Mouse (Mus musculus): ENCODE results near the gene Ptn. TPM values are rescaled to one million over a fixed set of nuclear protein-coding genes. Genes with fewer than 3 reads are reported as not detected.
"Not testable (repeated sequence)": the region's sequence is repeated elsewhere in the genome, so short reads cannot be mapped to it uniquely, and the experiment has no call there.

The Ptn gene
- polyA plus RNA-seq, 1 experiment from 2014 or later, result 597 TPM

DNA sequence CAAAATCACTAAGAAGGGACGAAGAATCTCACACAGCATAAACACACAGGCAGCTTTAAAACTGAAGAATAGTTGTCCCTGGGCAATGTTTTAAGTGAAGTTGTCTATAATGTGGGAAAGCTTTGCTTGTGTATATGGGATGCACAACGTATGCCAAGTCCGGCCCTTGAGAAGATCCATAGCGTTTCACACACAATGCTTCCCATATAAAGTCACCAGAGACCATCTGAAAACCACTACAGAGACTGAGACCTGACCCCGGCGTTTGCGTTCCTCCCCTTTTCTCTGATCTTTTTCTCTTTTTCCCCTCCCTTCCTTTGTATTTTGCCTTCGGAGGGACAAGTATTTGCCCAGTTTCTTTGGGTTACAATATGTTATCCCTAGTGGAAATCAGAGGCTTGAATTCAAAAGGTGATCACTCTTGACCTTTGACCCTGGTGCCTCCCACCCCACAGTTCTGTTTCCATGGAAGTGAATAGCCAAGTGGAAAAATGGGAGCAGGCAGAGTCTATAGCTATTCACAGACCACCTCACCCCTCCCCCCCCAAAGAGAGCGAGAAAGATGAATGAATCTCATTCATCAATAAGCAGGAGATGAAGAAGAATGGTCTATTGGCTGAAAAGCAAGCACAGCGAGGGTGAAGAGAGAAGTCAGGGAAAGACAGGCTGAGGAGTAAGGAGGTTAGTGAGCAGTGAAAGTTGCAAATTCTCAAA lies 34.2 kb downstream of the Ptn start:
- 78% methylated on average over 10 of the region's 10 CpGs for WGBS
- Histone ChIP-seq H3K9me3 (replicated peaks) (no peaks in the 10 kb centered on the region), H3K36me3 (peaks cover 76% of the 10 kb centered on the region), H3K27ac (no peak overlapping the region), H3K4me3 (no peak overlapping the region), H3K27me3 (ENCODE audit: low read depth, poor library complexity, severe bottlenecking) (no peaks in the 10 kb centered on the region), H3K4me1 (peaks cover 33% of the 10 kb centered on the region)
- no peak for DNase-seq (ENCODE audit: low spot score)

DNA sequence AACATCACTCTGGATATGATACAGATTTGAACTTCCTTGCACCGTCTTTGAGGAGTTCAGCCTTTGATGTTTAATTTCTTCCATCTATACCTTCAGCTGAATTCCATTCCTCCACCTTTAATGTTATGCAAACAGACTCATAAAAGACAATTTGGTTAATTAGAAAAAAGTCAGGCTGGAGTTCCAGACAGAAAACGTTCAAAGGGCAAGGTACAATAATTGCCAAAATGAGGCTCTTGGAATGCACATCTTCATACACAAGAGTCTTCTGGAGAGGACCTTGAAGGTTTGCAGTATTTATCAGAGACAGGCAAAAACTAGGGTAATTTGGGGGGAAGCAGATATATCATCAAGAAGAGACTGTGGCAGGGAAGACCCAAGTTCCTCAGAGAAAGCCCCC lies 37.5 kb downstream of the Ptn start:
- Histone ChIP-seq H3K27ac (no peak overlapping the region), H3K4me3 (no peak overlapping the region), H3K4me1 (peaks cover 18% of the 10 kb centered on the region), H3K27me3 (ENCODE audit: low read depth, poor library complexity, severe bottlenecking) (no peaks in the 10 kb centered on the region), H3K36me3 (peaks cover 81% of the 10 kb centered on the region), H3K9me3 (replicated peaks) (no peaks in the 10 kb centered on the region)
- 74% methylated on average over 2 of the region's 2 CpGs for WGBS
- no peak for DNase-seq (ENCODE audit: low spot score)

DNA sequence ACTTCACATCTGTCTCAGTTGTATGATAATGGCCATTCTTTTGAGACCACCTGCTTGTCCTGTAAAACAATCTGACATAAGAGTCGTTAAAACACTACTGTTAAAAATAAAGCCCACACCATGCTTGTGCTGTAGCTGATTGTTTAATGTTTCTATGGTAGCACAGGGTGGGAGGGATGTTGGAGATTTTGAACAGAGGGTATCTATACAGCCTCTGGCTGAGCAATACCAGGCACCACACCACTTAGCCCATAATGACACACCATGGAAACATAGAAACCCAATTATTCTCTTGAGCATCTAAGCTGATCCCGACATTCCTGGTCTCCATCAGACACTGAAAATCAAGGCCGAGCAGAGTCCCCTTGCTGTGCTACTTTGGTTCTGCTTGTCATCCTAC lies 41.0 kb downstream of the Ptn start:
- H3K4me1 ChIP-seq, result no peaks in the 10 kb centered on the region
- no peak overlapping the region for H3K4me3 ChIP-seq
- H3K36me3 ChIP-seq, result peaks cover 95% of the 10 kb centered on the region
- H3K27me3 ChIP-seq (ENCODE audit: low read depth, poor library complexity, severe bottlenecking), result no peaks in the 10 kb centered on the region
- no peak for DNase-seq (ENCODE audit: low spot score)
- WGBS, result 88% methylated on average over 3 of the region's 3 CpGs
- H3K27ac ChIP-seq, result no peak overlapping the region
- no peaks in the 10 kb centered on the region for H3K9me3 ChIP-seq (replicated peaks)

DNA sequence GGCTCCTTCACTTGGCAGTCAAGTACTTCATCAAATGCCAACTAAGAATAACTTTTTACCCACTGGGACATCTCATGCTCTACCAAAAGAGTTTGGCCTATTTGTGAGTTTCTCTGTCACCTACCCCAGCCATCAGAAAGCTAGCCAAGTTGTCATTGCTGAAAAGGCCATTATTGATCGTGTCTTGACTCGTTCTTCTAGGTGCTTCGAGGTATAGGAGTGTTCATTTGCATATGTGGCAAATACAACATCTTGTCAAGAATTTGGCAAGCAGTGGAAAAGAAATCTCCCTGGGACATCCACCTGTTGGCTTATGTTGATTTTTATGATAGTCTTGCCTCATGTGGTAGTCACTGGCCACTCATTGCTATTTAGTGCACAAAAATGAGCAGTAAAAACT lies 43.1 kb downstream of the Ptn start:
- 96% methylated on average over 3 of the region's 3 CpGs for WGBS
- Histone ChIP-seq H3K27me3 (ENCODE audit: low read depth, poor library complexity, severe bottlenecking) (no peaks in the 10 kb centered on the region), H3K36me3 (peaks cover 81% of the 10 kb centered on the region), H3K4me3 (no peak overlapping the region), H3K9me3 (replicated peaks) (no peaks in the 10 kb centered on the region), H3K4me1 (no peaks in the 10 kb centered on the region; the same call in 1 of the 2 replicates), H3K27ac (no peak overlapping the region)
- no peak for DNase-seq (ENCODE audit: low spot score)

- no peak for DNase-seq (ENCODE audit: low spot score)
- H3K4me1 ChIP-seq, result peaks cover 7% of the 10 kb centered on the region
- H3K27me3 ChIP-seq (ENCODE audit: low read depth, poor library complexity, severe bottlenecking), result no peaks in the 10 kb centered on the region
- 86% methylated on average over 10 of the region's 10 CpGs for WGBS
- H3K9me3 ChIP-seq (replicated peaks), result no peaks in the 10 kb centered on the region
- H3K27ac ChIP-seq, result no peak overlapping the region
- no peak overlapping the region for H3K4me3 ChIP-seq
- peaks cover 54% of the 10 kb centered on the region for H3K36me3 ChIP-seq
These were observed 54.8 kb downstream of the Ptn start for GRCm38 (mm10) chr6:36755001-36755885.

GRCm38 (mm10) chr6:36752887-36753286 lies 57.1 kb downstream of the Ptn start:
- Histone ChIP-seq H3K9me3 (replicated peaks) (no peaks in the 10 kb centered on the region), H3K4me3 (no peak overlapping the region), H3K36me3 (peaks cover 59% of the 10 kb centered on the region), H3K27me3 (ENCODE audit: low read depth, poor library complexity, severe bottlenecking) (no peaks in the 10 kb centered on the region), H3K27ac (no peak overlapping the region), H3K4me1 (no peaks in the 10 kb centered on the region)
- 80% methylated on average over 6 of the region's 6 CpGs for WGBS
- DNase-seq (ENCODE audit: low spot score), result no peak

DNA sequence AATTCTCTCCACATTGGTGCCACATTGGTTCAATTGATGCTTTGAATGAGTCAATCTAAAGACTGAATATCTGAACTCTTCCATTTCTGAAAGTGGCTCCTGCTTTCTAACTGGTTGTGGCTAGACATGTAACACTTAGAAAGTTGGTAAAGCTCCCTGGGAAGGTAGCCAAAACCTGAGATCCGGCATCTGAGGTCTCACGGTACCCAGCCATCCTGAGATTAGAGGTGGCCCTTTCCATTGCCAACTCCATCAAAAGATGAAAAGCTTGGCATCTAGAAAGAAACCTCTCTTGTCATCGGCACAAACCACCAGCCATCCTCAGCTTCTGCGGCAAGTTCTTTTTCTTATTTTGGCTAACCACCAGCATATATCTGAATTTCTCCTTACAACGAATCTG lies 70.2 kb downstream of the Ptn start:
- Histone ChIP-seq H3K4me1 (no peaks in the 10 kb centered on the region), H3K27ac (no peak overlapping the region), H3K9me3 (replicated peaks) (no peaks in the 10 kb centered on the region), H3K4me3 (no peak overlapping the region), H3K36me3 (peaks cover 98% of the 10 kb centered on the region), H3K27me3 (ENCODE audit: low read depth, poor library complexity, severe bottlenecking) (no peaks in the 10 kb centered on the region)
- WGBS, result 95% methylated on average over 5 of the region's 5 CpGs
- DNase-seq (ENCODE audit: low spot score), result no peak

GRCm38 (mm10) chr6:36736763-36737162 lies 73.3 kb downstream of the Ptn start:
- H3K27ac ChIP-seq, result no peak overlapping the region
- H3K4me3 ChIP-seq, result no peak overlapping the region
- DNase-seq (ENCODE audit: low spot score), result no peak
- WGBS, result 79% methylated on average over 2 of the region's 2 CpGs
- peaks cover 3% of the 10 kb centered on the region; the same call in 1 of the 2 replicates for H3K9me3 ChIP-seq (replicated peaks)
- peaks cover 96% of the 10 kb centered on the region for H3K36me3 ChIP-seq
- no peaks in the 10 kb centered on the region for H3K4me1 ChIP-seq
- H3K27me3 ChIP-seq (ENCODE audit: low read depth, poor library complexity, severe bottlenecking), result no peaks in the 10 kb centered on the region

GRCm38 (mm10) chr6:36735622-36736021 lies 74.4 kb downstream of the Ptn start:
- WGBS, result 49% methylated on average over 4 of the region's 4 CpGs
- H3K27me3 ChIP-seq (ENCODE audit: low read depth, poor library complexity, severe bottlenecking); H3K4me3 ChIP-seq; DNase-seq (ENCODE audit: low spot score); H3K27ac ChIP-seq; H3K4me1 ChIP-seq: not testable (repeated sequence)
- H3K9me3 ChIP-seq (replicated peaks), result peaks cover 11% of the 10 kb centered on the region; the same call in 1 of the 2 replicates
- H3K36me3 ChIP-seq, result peaks cover 96% of the 10 kb centered on the region

DNA sequence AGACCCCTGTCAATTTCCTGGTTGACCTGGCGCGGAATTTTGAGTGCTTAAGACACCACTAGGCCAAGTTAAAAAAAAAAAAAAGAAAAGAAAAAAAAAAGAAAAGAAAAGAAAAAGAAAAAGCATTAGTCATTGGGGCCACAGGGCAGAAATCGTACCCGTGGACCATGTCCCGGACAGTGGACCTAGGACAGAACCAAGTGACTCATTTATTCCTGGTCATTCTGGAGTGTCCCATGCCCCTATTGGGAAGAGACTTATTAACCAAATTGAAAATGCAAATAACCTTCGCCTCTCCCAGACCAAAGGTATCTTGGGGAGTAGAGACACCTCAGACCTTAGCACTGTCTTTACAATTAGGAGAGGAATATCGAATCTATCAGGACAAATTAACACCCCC lies 80.2 kb downstream of the Ptn start:
- peaks cover 96% of the 10 kb centered on the region for H3K36me3 ChIP-seq
- DNase-seq (ENCODE audit: low spot score); H3K4me3 ChIP-seq; H3K4me1 ChIP-seq; H3K27me3 ChIP-seq (ENCODE audit: low read depth, poor library complexity, severe bottlenecking); H3K27ac ChIP-seq: not testable (repeated sequence)
- H3K9me3 ChIP-seq (replicated peaks), result peaks cover 11% of the 10 kb centered on the region; the same call in 1 of the 2 replicates
- 93% methylated on average over 7 of the region's 7 CpGs for WGBS

DNA sequence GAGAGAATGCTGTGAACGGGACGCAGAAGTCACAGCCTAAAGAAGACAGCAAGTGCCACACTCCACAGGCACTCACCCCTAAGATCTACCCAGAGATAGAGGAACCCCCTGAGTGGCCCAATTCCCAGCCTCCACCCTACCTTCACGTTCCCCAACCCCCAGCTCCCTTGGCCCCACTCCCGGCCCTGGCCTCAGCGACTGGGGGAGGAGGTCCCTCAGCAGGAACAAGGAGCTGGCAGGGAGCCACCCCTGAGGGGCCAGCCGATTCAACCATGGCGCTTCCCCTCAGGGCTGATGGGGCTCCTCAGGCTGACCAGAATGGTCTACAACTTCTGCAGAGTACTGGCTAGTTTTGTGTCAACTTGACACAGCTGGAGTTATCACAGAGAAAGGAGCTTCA lies 81.9 kb downstream of the Ptn start:
- WGBS, result 89% methylated on average over 7 of the region's 7 CpGs
- Histone ChIP-seq H3K27ac (no peak overlapping the region), H3K4me1 (no peaks in the 10 kb centered on the region), H3K36me3 (peaks cover 97% of the 10 kb centered on the region), H3K27me3 (ENCODE audit: low read depth, poor library complexity, severe bottlenecking) (no peaks in the 10 kb centered on the region), H3K4me3 (no peak overlapping the region), H3K9me3 (replicated peaks) (peaks cover 11% of the 10 kb centered on the region; the same call in 1 of the 2 replicates)
- no peak for DNase-seq (ENCODE audit: low spot score)

DNA sequence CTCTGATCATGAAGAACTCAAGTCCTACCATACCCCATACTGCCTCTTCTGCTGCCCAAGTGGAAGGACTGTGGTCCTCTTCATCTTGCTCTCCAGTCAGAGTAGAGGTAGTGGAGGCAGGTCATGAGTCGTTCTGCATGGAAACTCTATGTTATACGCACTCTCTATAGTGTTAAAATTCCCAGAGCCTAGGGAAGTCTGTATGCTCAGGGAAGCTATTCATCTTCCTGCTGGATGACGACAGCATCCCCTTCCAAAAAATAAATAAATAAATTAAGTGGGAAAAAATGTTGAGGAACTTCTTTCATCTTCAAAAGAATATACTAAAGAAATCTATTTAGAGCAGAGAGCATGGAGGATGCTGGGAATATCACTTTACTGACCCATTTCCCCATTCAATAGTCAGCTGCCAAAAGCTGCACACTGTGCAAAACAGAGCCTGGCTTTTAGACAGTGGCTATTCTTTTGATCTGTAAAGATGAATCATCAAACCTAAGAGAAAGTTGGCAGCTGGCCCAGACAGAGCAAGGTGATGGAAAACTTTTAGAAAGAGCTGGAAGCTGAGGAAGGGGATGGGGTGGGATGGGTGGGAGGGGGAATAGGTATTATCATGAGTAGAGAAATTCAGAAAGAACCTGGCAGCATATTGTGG lies 84.4 kb downstream of the Ptn start:
- no peak for DNase-seq (ENCODE audit: low spot score)
- H3K36me3 ChIP-seq, result peaks cover 97% of the 10 kb centered on the region
- H3K4me3 ChIP-seq, result no peak overlapping the region
- H3K27ac ChIP-seq, result no peak overlapping the region
- no peaks in the 10 kb centered on the region for H3K4me1 ChIP-seq
- H3K9me3 ChIP-seq (replicated peaks), result no peaks in the 10 kb centered on the region
- no peaks in the 10 kb centered on the region for H3K27me3 ChIP-seq (ENCODE audit: low read depth, poor library complexity, severe bottlenecking)
- 92% methylated on average over 3 of the region's 3 CpGs for WGBS
